Mouse (Mus musculus): ENCODE results near the gene Ndufs8.
"Not testable (repeated sequence)": the region's sequence is repeated elsewhere in the genome, so short reads cannot be mapped to it uniquely, and the experiment has no call there.

The Ndufs8 gene

DNA sequence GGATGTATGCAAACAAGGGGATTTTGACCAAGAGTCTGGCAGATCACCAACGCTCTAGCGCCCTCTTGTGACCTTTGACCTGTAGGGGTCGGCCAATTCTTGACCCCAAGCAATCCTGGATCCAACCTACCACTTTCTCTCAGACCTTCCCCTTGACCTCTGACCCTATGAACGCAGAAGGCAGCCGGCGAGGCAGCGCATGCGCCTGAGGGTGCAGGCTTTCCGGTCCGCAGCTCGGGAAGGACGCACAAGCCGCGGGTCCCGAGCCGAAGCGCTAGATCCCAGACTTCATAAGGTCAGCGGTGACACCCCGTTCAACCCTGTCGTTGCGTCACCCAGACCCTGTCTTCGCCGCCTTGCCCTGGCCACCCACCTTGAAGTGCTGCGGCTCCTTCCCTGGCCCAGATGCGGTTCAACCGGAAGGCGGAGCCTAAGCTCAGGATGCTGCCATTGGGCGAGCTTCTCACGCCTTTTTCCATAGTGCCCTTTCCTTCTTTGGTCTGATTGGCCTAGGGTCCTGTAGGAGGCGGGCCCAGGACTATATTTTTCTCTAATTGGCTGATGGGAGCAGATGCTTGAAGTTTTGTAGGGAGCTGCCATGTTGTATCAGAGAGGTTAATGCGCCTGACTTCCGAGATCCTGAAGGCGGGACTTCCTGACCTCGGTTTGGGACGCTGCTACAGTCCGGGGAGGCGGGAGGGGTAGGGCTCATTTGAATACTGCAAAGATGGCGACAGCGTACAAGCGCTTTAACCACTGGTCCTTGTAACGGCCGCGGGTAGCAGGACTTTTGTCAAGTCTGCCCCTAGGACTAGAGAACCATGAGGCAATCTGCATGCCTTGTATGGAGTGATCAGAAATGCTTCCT, at the start of gene Ndufs8:
TSS of gene Ndufs8 (minus strand) at position 438 of the 868 bp plus-strand sequence.
- in situ Hi-C loops (cut with MboI, MseI), result no loop called here

- in situ Hi-C loops (cut with MboI, MseI), result not testable (repeated sequence)
Measured at GRCm38 (mm10) chr19:3961805-3962204, 49.2 kb upstream of the Ndufs8 start.

- in situ Hi-C loops (cut with MboI, MseI), result no loop called here
Measured at GRCm38 (mm10) chr19:3960211-3960610, 47.6 kb upstream of the Ndufs8 start.

DNA sequence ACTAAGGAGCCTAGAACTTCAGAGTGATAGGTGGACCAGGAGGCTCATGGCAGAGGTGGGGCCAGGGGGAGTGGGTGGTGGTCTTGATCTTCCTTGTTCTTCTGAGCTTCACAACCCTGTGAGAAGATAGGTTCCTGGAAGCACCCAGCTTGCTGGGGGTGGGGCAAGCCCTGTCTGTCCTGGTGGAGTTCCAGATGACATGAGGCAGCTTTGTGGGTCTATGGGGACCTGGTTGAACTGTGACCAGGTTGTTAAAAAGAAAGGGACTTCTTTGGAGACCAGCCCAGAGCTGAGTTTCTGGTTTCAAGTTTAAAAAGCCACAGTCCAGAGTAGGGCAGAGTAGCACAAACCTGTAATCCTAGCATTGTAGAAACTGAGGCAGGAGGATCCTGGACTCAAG, 46.5 kb upstream of the Ndufs8 start:
- in situ Hi-C loops (cut with MboI, MseI), result no loop called here

- in situ Hi-C loops (cut with MboI, MseI), result no loop called here
Measured at GRCm38 (mm10) chr19:3958470-3958869, 45.9 kb upstream of the Ndufs8 start, which contains the start of gene Aldh3b3. TSS of gene Aldh3b3 (plus strand) at chr19:3958645.

- in situ Hi-C loops (cut with MboI, MseI), result not testable (repeated sequence)
Measured at GRCm38 (mm10) chr19:3957296-3958036, 44.9 kb upstream of the Ndufs8 start.

- in situ Hi-C loops (cut with MboI, MseI), result no loop called here
Measured at GRCm38 (mm10) chr19:3955804-3956203, 43.2 kb upstream of the Ndufs8 start.

DNA sequence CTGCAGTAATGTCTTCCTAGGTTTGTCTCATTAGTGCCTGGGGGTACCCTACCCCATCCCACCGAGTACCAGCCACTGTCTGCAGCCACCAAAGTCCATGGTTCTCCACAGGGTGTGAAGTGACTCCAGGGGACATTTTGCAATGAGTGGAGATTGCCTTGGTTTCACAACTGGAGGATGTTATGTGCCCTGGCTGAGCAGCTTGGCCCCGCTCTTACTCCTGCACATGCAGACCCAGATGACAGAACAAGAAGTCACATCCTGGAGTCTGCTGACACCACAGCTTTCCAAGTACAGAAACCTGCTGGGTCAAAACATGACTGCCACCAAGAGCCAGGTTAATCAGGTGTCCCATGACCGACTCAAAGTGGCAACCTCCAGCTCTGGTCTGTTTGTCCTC, 42.5 kb upstream of the Ndufs8 start:
- in situ Hi-C loops (cut with MboI, MseI), result no loop called here

DNA sequence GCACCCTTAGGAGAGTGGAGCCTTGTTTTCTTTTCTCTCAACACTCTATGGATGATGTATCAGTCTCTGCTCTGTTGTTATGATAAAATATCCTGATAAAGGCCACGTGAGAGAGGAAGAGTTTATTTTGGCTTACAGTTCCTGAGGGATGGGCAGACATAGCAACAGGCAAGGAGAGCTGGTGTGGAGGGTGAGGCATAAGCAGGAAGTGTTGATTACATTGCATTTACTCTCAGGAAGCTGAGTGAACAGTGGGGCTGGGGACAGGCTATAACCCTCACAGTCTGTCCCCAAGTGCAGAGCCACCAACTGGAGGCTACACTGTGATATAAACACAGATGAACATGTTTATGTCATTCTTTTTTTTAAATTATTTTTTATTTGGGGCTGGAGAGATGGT, 39.5 kb upstream of the Ndufs8 start:
- in situ Hi-C loops (cut with MboI, MseI), result no loop called here

DNA sequence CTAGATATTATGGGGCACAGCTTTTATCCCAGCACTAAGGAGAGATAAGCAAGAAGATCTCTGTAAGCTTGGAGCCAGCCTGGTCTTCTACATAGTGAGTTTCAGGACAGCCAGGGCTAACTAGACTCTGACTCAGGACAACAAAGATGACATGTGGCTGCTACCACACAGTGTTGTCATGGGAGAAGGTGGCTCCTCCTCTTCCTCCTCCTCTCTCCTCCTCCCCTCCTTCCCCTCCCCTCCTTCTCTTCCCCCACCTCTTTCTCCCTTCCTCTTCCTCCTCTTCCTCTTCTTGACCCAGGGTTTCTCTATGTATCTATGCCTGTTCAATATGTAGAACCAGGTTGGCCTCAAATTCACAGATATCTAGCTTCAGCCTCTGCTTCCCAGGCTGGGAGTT, 38.9 kb upstream of the Ndufs8 start:
- in situ Hi-C loops (cut with MboI, MseI), result no loop called here

DNA sequence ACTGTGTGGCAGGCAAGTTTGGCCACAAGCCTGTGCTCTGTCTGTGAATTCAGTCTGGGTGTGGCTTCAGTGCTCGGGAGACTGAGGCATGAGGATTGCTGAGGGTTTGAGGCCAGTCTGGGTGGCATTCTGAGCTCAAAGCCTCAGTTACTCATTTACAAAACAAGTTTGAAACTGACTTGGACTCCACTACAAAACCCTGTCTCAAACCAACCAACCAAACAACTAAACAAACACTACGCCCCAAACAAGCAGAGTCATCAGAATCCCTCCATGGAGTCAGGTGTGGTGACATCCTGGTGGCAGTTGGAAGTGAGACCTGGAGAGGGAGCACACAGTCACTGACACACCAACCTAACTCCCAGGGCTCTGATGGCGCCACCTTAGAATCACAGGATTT, 37.8 kb upstream of the Ndufs8 start:
- in situ Hi-C loops (cut with MboI, MseI), result no loop called here

- in situ Hi-C loops (cut with MboI, MseI), result no loop called here
Measured at GRCm38 (mm10) chr19:3948546-3948945, 36.0 kb upstream of the Ndufs8 start.

GRCm38 (mm10) chr19:3947813-3948212, 35.2 kb upstream of the Ndufs8 start:
- in situ Hi-C loops (cut with MboI, MseI), result no loop called here

- in situ Hi-C loops (cut with MboI, MseI), result no loop called here
Measured at GRCm38 (mm10) chr19:3946715-3947114, 34.1 kb upstream of the Ndufs8 start.

DNA sequence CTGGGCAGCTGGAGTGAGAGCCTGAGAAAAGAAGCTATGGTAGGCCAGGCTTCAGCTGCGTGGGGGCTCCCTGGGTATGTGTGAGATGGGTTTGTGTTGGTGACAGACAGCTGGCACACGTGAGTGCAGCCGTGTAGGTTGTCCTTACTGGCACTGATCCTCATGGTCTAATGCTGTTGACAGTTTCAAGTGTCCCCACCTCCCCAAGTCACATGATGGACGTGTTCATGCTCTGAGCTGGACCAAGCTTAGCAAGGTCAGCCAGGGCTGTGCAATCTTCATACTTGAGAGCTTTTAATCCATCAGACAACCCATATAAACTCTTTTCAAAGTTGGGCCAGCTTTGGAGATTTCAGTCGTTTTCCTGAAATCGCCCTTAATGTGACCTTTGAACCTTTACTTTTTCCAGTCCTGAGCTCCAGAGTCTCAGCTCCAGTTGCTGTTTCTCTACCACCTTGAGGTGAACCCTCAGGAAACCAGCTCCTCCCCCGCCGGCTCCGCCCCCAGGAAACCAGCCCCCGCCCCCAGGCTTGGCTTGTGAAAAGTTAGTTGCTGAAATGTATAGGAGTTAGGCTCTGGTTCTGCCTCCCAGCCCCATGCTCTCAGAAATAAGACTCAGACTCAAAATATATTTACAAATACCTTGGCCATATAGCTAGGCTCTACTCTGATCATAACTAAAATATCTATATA, 33.4 kb upstream of the Ndufs8 start:
- in situ Hi-C loops (cut with MboI, MseI), result no loop called here

DNA sequence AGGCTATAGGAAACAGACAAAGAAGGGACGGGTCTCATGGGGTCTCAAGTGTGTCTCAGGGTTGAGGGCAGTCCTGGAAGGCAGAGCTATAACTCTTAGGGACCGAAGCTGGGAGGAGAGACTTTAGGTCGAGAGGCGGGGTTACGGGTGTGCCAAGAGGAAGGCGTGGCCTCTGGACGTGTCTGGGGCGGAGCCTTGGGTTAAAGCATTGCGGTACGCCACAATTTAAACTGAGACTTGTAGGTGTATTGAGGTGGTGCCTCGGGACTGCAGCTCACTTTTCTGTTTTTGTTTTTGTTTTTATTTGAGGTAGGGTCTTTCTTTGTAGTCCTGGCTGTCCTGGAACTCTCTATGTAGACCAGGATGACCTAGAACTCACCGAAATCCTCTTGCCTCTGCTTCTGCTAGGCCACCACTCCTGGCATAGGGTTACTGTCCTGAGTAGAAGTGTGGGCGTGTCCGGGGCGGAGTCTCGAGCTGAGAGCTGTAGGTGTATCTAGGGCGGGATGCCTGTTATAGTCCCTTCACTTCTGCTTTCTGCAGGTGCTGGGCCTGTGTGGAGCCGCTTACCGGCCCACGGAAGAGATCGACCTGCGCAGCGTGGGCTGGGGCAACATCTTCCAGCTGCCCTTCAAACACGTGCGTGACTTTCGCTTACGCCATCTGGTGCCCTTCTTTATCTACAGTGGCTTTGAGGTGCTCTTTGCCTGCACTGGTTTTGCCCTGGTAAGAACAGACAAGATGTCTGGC, 30.6 kb upstream of the Ndufs8 start:
- in situ Hi-C loops (cut with MboI, MseI), result no loop called here

DNA sequence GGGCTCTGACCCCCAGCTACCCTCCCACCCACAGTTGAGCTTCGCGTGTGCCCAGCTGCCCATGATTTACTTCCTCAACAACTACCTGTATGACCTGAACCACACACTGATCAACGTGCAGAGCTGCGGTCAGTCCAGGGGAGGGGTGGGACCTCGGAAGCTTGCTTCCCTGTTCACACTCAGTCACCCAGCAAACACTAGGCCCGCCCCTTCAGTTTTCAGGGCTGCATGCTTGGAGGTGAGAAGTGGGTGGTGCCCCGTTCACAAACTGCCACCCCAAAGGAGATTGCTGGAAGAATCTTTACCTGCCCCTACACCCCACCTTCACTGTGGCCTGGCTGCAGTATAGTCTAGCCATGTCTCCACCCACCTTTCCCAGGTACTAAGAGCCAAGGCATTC, 29.7 kb upstream of the Ndufs8 start:
- in situ Hi-C loops (cut with MboI, MseI), result no loop called here

DNA sequence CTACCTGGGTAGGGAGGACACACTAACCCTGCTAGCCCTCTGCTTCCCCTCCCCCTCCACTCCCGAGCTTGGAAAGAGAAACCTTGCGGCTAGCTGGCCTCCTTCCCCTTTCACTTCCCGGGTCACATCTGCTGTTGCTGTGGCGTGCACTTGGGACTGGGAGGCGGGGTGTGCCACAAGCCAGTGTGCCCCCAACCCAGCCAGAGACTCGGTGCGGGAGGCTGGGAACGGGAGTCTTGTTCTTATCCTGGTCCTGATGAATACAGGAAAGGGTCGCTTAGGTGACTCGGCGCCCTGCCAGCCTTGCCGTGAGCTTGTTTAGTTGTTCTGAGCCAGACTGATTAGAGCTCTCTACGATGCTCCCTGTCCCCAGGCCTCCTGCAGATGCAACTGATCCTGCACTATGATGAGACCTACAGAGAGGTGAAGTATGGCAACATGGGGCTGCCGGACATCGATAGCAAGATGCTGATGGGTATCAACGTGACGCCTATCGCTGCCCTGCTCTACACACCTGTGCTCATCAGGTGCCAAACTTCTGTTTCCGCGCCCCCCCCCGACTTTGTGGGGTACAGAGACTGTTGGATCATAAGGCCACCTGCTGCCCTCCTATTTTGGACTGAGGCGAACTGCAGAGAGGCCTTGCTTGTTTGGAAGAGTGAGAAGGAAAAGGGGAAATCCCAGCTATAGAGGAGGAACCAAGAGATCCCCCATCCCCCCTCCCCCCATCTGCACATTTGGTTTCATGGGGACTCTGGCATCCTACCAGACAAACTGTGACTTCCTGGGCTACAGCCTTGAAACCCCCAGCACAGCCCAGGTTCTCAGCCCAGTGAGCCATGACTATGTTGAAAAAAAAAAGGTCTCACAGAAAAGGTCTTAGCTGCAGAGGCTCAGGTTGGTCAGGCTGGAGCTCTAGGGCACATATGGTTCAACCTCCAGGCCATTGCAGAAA, 23.6 kb upstream of the Ndufs8 start:
- in situ Hi-C loops (cut with MboI, MseI), result no loop called here

DNA sequence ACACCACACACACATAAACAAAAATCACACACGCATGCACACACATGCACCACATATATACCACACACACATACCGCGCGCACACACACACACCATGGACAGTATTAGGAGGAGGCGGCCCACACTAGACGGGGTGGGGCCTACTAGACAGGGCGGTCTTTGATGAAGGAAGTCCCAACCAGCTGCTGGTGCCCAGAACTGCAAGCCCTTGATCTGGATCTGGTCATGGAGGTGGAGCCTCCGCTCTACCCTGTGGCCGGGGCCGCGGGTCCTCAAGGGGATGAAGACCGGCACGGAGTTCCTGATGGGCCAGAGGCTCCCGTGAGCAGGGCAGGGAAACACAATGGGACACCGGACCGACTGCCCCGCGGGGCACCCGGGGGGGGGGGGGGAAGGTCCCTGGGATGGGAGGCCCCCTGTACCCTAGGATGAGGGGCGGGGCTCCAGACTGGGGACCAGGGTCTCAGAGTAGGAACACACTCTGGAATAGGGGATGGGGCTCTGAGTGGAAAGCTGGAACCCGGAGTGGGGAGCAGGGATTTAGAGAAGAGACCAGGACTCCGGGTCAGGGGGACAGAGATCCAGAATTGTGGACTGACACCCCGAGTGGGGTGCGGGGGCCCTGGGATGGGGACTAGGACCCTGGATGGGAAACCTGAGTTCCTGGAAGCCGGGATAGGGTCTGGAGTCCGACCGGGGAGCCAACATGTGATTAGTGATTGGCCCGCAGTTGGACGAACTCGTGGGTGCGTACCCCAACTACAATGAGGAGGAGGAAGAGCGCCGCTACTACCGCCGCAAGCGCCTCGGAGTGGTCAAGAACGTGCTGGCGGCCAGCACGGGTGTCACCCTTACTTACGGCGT, 22.7 kb upstream of the Ndufs8 start, which contains the start of gene Unc93b1:
TSS of gene Unc93b1 (plus strand) at position 155 of the 864 bp plus-strand sequence.
- in situ Hi-C loops (cut with MboI, MseI), result no loop called here

Measured in T-helper 2 cell (primary cell).